Mouse (Mus musculus) midbrain, embryonic 13.5 days (tissue): Measurements from ENCODE around the gene Ldlr. TPM values are rescaled to one million over a fixed set of nuclear protein-coding genes. Genes with fewer than 3 reads are reported as not detected.
"Not testable (repeated sequence)": the region's sequence is repeated elsewhere in the genome, so short reads cannot be mapped to it uniquely, and the experiment has no call there.

Experiments used
- ATAC-seq: fragments of 200-750 bp; cut with Nextera tagmentation; 2 replicates; pipeline ENCODE4 v1.8.0; 2017; ENCODE audit warnings: mild to moderate bottlenecking, moderate TSS enrichment, moderate library complexity
- H3K27ac ChIP-seq: fragments of 300-500 bp; sonication (generic); 2 replicates; pipeline ENCODE4 v1.5.1; 2015; ENCODE audit warnings: inconsistent platforms, mild to moderate bottlenecking, moderate library complexity
- H3K27me3 ChIP-seq: fragments of 300-500 bp; sonication (generic); 2 replicates; pipeline ENCODE4 v1.6.1; 2015; ENCODE audit warnings: mild to moderate bottlenecking, inconsistent platforms
- H3K36me3 ChIP-seq: fragments of 300-500 bp; sonication (generic); 2 replicates; pipeline ENCODE4 v1.6.1; 2015; ENCODE audit warnings: mild to moderate bottlenecking, inconsistent platforms
- H3K4me1 ChIP-seq: fragments of 300-500 bp; sonication (generic); replicated peaks from 2 replicates; pipeline ENCODE4 v1.6.1; 2015; ENCODE audit warnings: inconsistent platforms
- H3K4me2 ChIP-seq: fragments of 300-500 bp; sonication (generic); replicated peaks from 2 replicates; pipeline ENCODE4 v1.6.1; 2015; ENCODE audit warnings: moderate library complexity, mild to moderate bottlenecking, inconsistent platforms
- H3K4me3 ChIP-seq: fragments of 300-500 bp; sonication (generic); replicated peaks from 2 replicates; pipeline ENCODE4 v1.5.1; 2015; ENCODE audit warnings: mild to moderate bottlenecking, inconsistent platforms
- H3K9ac ChIP-seq: fragments of 300-500 bp; sonication (generic); replicated peaks from 2 replicates; pipeline ENCODE4 v1.6.1; 2015; ENCODE audit warnings: mild to moderate bottlenecking, inconsistent platforms
- H3K9me3 ChIP-seq: fragments of 300-500 bp; sonication (generic); 2 replicates; pipeline ENCODE4 v1.6.1; 2016; ENCODE audit warnings: mild to moderate bottlenecking, inconsistent platforms
- WGBS: fragments of 180-500 bp; shearing (Covaris S2); methylation state at CpG from one replicate; pipeline ENCODE4 v1.1.7; 2015; 5-methylcytosine and 5-hydroxymethylcytosine counted together
- polyA plus RNA-seq: library from polyadenylated mRNA; unstranded; fragments of >200 nt; fragmentation: Nextera tagmentation; extraction: Ambion mirVana; gene quantifications from 2 replicates; pipeline ENCODE4 v1.2.1, GENCODE M21; 2015

Gene Ldlr
- polyA plus RNA-seq, 1 experiment from 2014 or later: 18.7 TPM

DNA sequence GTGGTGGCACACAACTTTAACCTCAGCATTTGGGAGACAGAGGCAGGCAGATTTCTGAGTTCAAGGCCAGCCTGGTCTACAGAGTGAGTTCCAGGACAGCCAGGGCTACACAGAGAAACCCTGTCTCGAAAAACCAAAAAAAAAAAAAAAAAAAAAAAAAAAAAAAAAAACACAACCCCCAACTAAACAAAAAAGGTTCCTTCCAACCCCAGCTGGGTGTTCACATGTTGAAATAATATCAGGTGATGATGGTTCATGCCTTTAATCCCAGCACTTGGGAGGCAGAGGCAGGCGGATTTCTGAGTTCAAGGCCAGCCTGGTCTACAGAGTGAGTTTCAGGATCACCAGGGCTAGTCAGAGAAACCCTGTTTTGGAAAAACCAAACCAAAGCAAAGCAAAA is 63.0 kb downstream of the Ldlr start:
- not testable (repeated sequence) for H3K9ac ChIP-seq, H3K27ac ChIP-seq, ATAC-seq, H3K9me3 ChIP-seq, H3K36me3 ChIP-seq, H3K4me2 ChIP-seq, H3K4me3 ChIP-seq, H3K27me3 ChIP-seq, H3K4me1 ChIP-seq
- WGBS: 85% methylated on average over 2 of the region's 2 CpGs

DNA sequence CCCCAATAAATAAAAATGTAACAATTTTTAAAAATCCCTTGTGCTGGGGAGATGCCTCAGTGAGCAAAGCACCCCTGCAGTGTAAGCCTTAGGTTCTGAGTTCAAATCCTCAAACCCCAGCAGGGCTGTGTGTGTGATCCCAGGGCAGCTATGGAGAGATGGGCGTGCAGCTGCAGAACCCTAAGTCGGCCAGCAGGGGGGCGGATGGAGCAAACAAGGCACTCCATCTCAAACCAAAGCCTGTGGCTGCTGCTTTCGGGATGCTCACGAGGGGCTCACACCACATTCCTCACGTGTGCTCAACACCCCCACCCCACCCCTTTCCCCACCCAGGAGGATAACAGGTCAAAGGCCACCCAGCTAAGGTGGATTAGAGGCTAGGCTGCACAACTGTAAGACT is 63.6 kb downstream of the Ldlr start:
- H3K27ac ChIP-seq: no peak overlapping the region
- H3K4me3 ChIP-seq: no peak overlapping the region
- 0 out of 2 replicates have a peak, but pooled peaks cover 3% of the 10 kb centered on the region for H3K4me1 ChIP-seq
- H3K9me3 ChIP-seq: no peaks in the 10 kb centered on the region
- H3K9ac ChIP-seq: no peak overlapping the region
- peak; percentile 60; the same call in 1 of the 2 replicates for ATAC-seq
- no peak overlapping the region; the same call in 1 of the 2 replicates for H3K4me2 ChIP-seq
- no peaks in the 10 kb centered on the region for H3K36me3 ChIP-seq
- WGBS: 3% methylated on average over 6 of the region's 6 CpGs
- H3K27me3 ChIP-seq: no peaks in the 10 kb centered on the region

- no peak for ATAC-seq
- H3K4me1 ChIP-seq: 0 out of 2 replicates have a peak, but pooled peaks cover 3% of the 10 kb centered on the region
- no peak overlapping the region for H3K27ac ChIP-seq
- H3K27me3 ChIP-seq: no peaks in the 10 kb centered on the region
- no peak overlapping the region for H3K4me2 ChIP-seq
- WGBS: 84% methylated on average over 5 of the region's 5 CpGs
- no peak overlapping the region for H3K9ac ChIP-seq
- H3K9me3 ChIP-seq: no peaks in the 10 kb centered on the region
- H3K4me3 ChIP-seq: no peak overlapping the region
- no peaks in the 10 kb centered on the region for H3K36me3 ChIP-seq
These were observed 64.4 kb downstream of the Ldlr start for GRCm38 (mm10) chr9:21787654-21788053.

- no peaks in the 10 kb centered on the region for H3K36me3 ChIP-seq
- no peaks in the 10 kb centered on the region for H3K9me3 ChIP-seq
- 0 out of 2 replicates have a peak, but pooled peaks cover 3% of the 10 kb centered on the region for H3K4me1 ChIP-seq
- 84% methylated on average over 9 of the region's 9 CpGs for WGBS
- no peak for ATAC-seq
- H3K27me3 ChIP-seq: no peaks in the 10 kb centered on the region
- no peak overlapping the region for H3K9ac ChIP-seq
- no peak overlapping the region for H3K4me3 ChIP-seq
- no peak overlapping the region for H3K27ac ChIP-seq
- H3K4me2 ChIP-seq: no peak overlapping the region
These were observed 65.0 kb downstream of the Ldlr start for GRCm38 (mm10) chr9:21788234-21788633.

DNA sequence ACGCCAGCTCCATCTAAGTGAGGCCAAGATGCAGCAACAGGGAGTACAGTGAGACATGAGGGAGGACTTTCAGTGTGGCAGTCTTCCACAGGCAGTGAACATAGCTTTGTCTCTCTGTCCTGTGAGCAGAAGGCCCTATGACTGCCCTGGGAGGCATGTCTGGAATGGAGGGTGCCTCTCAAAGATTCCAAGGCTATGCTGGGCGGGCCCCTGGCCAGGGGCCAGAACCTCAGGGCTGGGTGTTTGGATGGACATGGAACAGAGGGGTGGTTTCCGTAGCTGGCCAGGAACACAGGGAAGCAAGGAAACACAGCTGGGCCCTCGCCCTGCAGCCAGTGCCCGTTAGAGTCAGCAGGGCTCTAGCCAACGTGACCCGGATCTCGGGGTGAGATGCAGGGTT is 68.6 kb downstream of the Ldlr start:
- H3K9me3 ChIP-seq: no peaks in the 10 kb centered on the region
- 87% methylated on average over 8 of the region's 8 CpGs for WGBS
- H3K27ac ChIP-seq: no peak overlapping the region
- H3K4me2 ChIP-seq: no peak overlapping the region
- no peak overlapping the region for H3K4me3 ChIP-seq
- H3K4me1 ChIP-seq: 0 out of 2 replicates have a peak, but pooled peaks cover 9% of the 10 kb centered on the region
- no peak for ATAC-seq
- H3K36me3 ChIP-seq: peaks cover 14% of the 10 kb centered on the region
- no peaks in the 10 kb centered on the region for H3K27me3 ChIP-seq
- no peak overlapping the region for H3K9ac ChIP-seq

DNA sequence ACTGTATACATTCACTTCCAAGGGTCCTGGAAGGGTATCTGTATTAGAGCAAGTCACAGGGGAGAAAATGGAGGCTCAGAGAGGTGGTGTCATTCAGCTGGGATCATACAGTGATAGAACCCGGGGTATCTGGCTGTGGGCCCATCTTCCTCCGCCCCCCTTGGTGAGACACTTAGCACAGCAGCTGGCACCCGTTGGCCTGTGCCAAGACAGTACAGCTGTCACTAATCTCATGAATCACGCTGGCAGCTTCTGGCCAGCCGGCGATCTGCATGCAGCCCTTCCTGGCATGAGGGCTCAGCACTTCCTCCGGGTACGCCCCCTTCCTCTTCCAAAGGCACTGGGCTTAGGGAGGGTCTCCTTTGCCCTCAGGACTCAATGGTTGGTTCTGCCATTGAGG is 69.4 kb downstream of the Ldlr start:
- Histone ChIP-seq H3K4me1 (peaks cover 7% of the 10 kb centered on the region), H3K36me3 (peaks cover 14% of the 10 kb centered on the region), H3K9ac (no peak overlapping the region), H3K9me3 (no peaks in the 10 kb centered on the region), H3K4me2 (no peak overlapping the region), H3K4me3 (no peak overlapping the region), H3K27ac (no peak overlapping the region), H3K27me3 (no peaks in the 10 kb centered on the region)
- peak; percentile 66 for ATAC-seq
- 75% methylated on average over 8 of the region's 8 CpGs for WGBS

DNA sequence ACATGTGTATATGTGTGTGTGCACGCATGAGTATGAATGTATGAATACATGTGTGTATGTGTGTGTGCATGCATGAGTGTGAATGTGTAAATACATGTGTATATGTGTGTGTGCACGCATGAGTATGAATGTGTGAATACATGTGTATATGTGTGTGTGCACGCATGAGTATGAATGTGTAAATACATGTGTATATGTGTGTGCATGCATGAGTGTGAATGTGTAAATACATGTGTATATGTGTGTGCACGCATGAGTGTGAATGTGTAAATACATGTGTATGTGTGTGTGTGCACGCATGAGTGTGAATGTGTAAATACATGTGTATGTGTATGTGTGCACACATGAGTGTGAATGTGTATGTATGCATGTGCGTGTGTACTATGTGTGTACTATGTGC is 70.2 kb downstream of the Ldlr start:
- Histone ChIP-seq H3K36me3 (peaks cover 14% of the 10 kb centered on the region), H3K4me1 (peaks cover 16% of the 10 kb centered on the region)
- not testable (repeated sequence) for H3K27ac ChIP-seq, H3K9me3 ChIP-seq, H3K27me3 ChIP-seq, H3K4me3 ChIP-seq, H3K9ac ChIP-seq, H3K4me2 ChIP-seq, ATAC-seq
- over 99% methylated on average over 6 of the region's 6 CpGs for WGBS

GRCm38 (mm10) chr9:21794344-21794834 is 71.1 kb downstream of the Ldlr start:
- H3K27me3 ChIP-seq: no peaks in the 10 kb centered on the region
- no peaks in the 10 kb centered on the region for H3K9me3 ChIP-seq
- no peak overlapping the region for H3K27ac ChIP-seq
- no peak overlapping the region for H3K4me2 ChIP-seq
- no peak overlapping the region for H3K9ac ChIP-seq
- H3K4me3 ChIP-seq: no peak overlapping the region
- peaks cover 14% of the 10 kb centered on the region for H3K36me3 ChIP-seq
- peaks cover 19% of the 10 kb centered on the region for H3K4me1 ChIP-seq
- 95% methylated on average over 18 of the region's 18 CpGs for WGBS
- ATAC-seq: no peak

DNA sequence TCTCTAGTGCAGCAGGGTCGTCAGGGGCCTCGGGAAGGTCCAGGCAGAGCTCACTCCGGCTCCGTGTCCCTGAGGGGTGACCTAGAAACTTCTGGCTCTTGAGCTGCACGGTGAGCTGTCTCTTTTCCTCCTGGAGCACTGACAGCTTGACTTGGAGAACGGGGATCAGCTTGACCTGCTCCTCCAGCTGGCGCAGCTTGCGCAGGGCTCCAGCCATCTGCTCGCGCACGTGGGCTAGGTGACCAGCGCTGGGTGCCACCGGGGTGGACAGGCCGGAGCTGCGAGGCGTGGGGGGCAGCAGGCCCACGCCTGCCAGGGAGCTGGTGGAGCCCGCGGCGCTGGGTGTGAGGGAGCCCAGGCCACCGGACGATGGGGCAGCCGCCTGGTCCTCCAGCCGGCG is 71.6 kb downstream of the Ldlr start:
- H3K4me3 ChIP-seq: no peak overlapping the region
- WGBS: 94% methylated on average over 25 of the region's 25 CpGs
- no peak overlapping the region for H3K9ac ChIP-seq
- H3K27ac ChIP-seq: no peak overlapping the region
- no peaks in the 10 kb centered on the region for H3K9me3 ChIP-seq
- H3K4me1 ChIP-seq: peaks cover 19% of the 10 kb centered on the region
- peaks cover 14% of the 10 kb centered on the region for H3K36me3 ChIP-seq
- H3K4me2 ChIP-seq: no peak overlapping the region
- ATAC-seq: no peak
- H3K27me3 ChIP-seq: no peaks in the 10 kb centered on the region

DNA sequence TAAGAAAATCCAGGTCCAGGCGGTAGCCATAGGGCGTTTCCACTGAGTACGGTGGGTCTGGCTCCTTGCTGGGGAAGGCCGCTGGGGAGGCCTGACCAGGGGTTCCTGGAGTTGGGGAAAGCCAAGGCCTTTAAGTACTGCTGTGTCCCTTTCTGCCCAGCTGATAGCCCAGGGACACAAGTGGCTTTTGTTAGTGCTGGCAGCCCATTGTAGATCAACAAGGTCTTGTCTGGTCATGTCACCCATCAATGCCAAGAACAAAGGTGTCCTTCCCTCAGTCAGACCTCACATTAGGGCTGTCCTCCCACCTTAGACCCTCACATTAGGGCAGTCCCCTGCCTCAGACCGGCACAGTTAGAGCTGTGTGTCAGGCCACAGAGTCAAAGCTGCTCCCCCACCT is 72.3 kb downstream of the Ldlr start:
- peaks cover 14% of the 10 kb centered on the region for H3K36me3 ChIP-seq
- no peaks in the 10 kb centered on the region for H3K9me3 ChIP-seq
- no peak for ATAC-seq
- no peaks in the 10 kb centered on the region for H3K27me3 ChIP-seq
- H3K4me2 ChIP-seq: no peak overlapping the region
- peaks cover 19% of the 10 kb centered on the region for H3K4me1 ChIP-seq
- whole genome bisulfite sequencing: 84% methylated on average over 5 of the region's 5 CpGs
- no peak overlapping the region for H3K4me3 ChIP-seq
- H3K9ac ChIP-seq: no peak overlapping the region
- no peak overlapping the region for H3K27ac ChIP-seq

- no peak overlapping the region for H3K9ac ChIP-seq
- no peaks in the 10 kb centered on the region for H3K27me3 ChIP-seq
- no peak overlapping the region for H3K27ac ChIP-seq
- H3K4me2 ChIP-seq: no peak overlapping the region
- ATAC-seq: no peak
- peaks cover 14% of the 10 kb centered on the region for H3K36me3 ChIP-seq
- H3K9me3 ChIP-seq: no peaks in the 10 kb centered on the region
- no peak overlapping the region for H3K4me3 ChIP-seq
- 82% methylated on average over 3 of the region's 3 CpGs for WGBS
- peaks cover 19% of the 10 kb centered on the region for H3K4me1 ChIP-seq
These were observed 73.0 kb downstream of the Ldlr start for GRCm38 (mm10) chr9:21796259-21796658.

DNA sequence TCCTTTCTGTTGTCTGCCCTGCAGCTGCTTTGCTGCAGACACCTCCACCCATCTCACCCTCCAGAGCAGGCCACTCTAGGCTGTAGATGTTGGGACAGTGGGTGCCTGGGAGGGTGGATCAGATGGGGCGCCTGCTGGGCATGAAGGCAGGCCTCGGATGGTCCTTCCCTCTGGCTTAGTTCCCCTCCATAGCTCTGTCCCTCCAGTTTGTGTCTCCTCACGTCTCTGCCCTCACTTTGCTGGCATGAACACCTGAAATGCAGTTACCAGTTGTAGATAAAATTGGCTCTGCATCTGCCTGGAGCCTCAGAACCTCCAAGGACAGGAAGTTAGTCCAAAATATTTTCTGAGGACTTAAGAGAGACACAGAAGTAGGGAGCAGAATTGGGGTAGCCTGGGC is 73.6 kb downstream of the Ldlr start:
- H3K27me3 ChIP-seq: no peaks in the 10 kb centered on the region
- H3K9me3 ChIP-seq: no peaks in the 10 kb centered on the region
- no peak for ATAC-seq
- H3K36me3 ChIP-seq: peaks cover 14% of the 10 kb centered on the region
- H3K4me2 ChIP-seq: peak overlapping the region; percentile 7; the same call in 1 of the 2 replicates
- H3K4me1 ChIP-seq: peaks cover 19% of the 10 kb centered on the region
- 75% methylated on average over 3 of the region's 3 CpGs for WGBS
- H3K9ac ChIP-seq: no peak overlapping the region
- no peak overlapping the region for H3K4me3 ChIP-seq
- H3K27ac ChIP-seq: no peak overlapping the region

- ATAC-seq: peak; percentile 69
- Histone ChIP-seq H3K27me3 (no peaks in the 10 kb centered on the region), H3K27ac (no peak overlapping the region), H3K4me2 (peak overlapping the region; percentile 78), H3K9ac (peak overlapping the region; percentile 63), H3K4me3 (peak overlapping the region; percentile 67), H3K36me3 (peaks cover 14% of the 10 kb centered on the region), H3K4me1 (peaks cover 19% of the 10 kb centered on the region), H3K9me3 (no peaks in the 10 kb centered on the region)
- under 1% methylated on average over 23 of the region's 26 CpGs for WGBS
These were observed 74.7 kb downstream of the Ldlr start for GRCm38 (mm10) chr9:21797921-21798344.
